Mouse (Mus musculus): ENCODE results near the gene Myo15b. TPM values are rescaled to one million over a fixed set of nuclear protein-coding genes. Genes with fewer than 3 reads are reported as not detected.
A peak's percentile ranks its signal among the peaks of the same experiment; 100 is the strongest.

Gene Myo15b
- polyA plus RNA-seq, 1 experiment from 2014 or later = 0.31 TPM

DNA sequence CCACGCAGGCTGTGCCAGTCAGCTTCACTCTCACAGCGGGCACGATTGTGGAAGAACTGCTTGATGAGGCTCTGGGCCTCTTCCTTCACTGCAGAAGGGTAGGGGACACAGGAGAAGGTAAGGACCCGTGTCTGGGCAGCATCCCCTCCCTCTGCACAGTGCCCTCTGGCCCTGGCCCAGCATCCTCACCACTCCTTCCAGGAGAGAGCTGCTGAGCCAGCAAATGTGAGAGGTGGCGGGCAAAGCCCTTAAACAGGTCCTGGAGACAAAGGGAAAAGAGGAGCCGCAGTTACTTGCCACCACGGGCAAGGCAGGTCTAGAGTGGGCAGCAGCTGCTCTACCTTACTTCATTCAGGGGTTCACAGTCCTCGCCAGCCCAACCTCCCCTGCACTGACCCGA, 34.9 kb downstream of the Myo15b start:
- Histone ChIP-seq H3K9ac (replicated peaks; ENCODE audit: low read length) (no peak overlapping the region), H3K27ac (replicated peaks; ENCODE audit: low read depth, low read length) (no peak overlapping the region), H3K4me2 (ENCODE audit: low read depth, low read length) (no peak overlapping the region), H3K27me3 (ENCODE audit: control insufficient read depth, insufficient read depth, low read length) (no peaks in the 10 kb centered on the region), H3K4me3 (ENCODE audit: low read depth, low read length) (no peak overlapping the region), H3K9me3 (replicated peaks; ENCODE audit: control insufficient read depth, low read length) (no peaks in the 10 kb centered on the region), H3K4me1 (ENCODE audit: control insufficient read depth, insufficient read depth, low read length) (no peaks in the 10 kb centered on the region), H3K36me3 (replicated peaks; ENCODE audit: control insufficient read depth, insufficient read depth, low read depth, low read length) (no peaks in the 10 kb centered on the region)
- no peak for DNase-seq (ENCODE audit: low spot score)
- ATAC-seq (replicated peaks; ENCODE audit: insufficient number of reproducible peaks, low FRiP score, low TSS enrichment, low read depth) = no peak
- 84% methylated on average over 9 of the region's 9 CpGs for WGBS

DNA sequence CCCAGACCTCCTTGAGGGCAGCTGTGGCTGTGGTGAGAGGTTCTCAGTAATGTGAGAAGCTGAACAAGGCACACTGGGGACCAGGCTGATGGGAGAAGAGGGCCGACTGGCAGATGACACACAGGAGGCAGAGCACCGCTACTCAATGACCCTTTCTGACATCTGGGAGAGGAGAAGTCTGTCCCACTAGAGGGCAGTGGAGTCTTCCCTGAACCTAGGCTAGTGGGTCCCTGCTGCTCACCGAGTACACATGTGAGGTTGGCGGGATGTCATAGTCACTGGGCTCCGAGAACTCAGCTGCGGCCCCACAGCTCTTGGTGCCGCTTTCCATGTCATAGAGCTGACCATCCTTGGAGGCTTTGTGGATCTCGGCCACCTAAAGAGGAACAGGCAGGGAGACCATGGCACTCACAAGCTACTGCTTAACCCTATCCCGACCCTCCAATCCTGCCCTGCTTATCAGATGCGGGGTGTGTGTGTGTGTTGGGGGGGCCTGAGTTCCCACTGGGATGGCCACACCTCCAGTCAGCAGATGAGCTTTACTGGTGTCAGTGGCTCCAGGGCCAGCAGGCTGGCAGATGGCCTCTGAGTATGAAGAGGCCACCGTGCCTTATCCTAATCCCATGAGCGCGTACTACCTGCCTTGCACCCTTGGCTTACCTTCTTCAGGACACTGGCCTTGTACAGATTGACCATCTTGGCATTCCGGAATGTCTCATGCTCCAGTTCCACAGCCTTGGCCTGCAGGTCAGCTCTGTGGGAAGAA, 36.7 kb downstream of the Myo15b start:
- no peak overlapping the region for H3K4me2 ChIP-seq (ENCODE audit: low read depth, low read length)
- H3K4me1 ChIP-seq (ENCODE audit: control insufficient read depth, insufficient read depth, low read length) = no peaks in the 10 kb centered on the region; the same call in 1 of the 2 replicates
- no peaks in the 10 kb centered on the region for H3K36me3 ChIP-seq (replicated peaks; ENCODE audit: control insufficient read depth, insufficient read depth, low read depth, low read length)
- no peak overlapping the region for H3K4me3 ChIP-seq (ENCODE audit: low read depth, low read length)
- DNase-seq (ENCODE audit: low spot score) (peak; percentile 38), ATAC-seq (replicated peaks; ENCODE audit: insufficient number of reproducible peaks, low FRiP score, low TSS enrichment, low read depth) (no peak)
- no peak overlapping the region for H3K27ac ChIP-seq (replicated peaks; ENCODE audit: low read depth, low read length)
- WGBS = 75% methylated on average over 14 of the region's 14 CpGs
- no peaks in the 10 kb centered on the region for H3K27me3 ChIP-seq (ENCODE audit: control insufficient read depth, insufficient read depth, low read length)
- H3K9me3 ChIP-seq (replicated peaks; ENCODE audit: control insufficient read depth, low read length) = no peaks in the 10 kb centered on the region
- no peak overlapping the region for H3K9ac ChIP-seq (replicated peaks; ENCODE audit: low read length)

DNA sequence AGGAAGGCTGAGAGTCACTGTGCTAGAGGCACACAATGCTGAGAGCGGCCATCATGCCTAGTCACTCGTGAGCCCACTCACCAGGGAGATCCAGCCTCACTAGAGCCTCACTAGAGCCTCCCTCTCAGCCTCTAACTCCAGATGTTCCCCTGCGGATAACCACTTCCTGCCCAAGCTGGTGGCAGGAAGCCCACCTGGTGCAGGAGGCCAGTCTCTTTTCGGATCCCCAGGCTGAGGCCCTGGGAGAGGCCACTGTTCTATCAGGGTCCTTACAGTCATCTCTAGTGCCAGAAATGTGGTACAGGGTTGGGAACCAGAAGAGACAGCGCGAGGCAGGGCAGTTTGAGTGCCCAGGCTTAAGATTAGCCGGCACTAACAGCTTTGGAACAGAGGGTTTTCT, 40.2 kb downstream of the Myo15b start:
- Histone ChIP-seq H3K4me1 (ENCODE audit: control insufficient read depth, insufficient read depth, low read length) (peaks cover 3% of the 10 kb centered on the region; the same call in 1 of the 2 replicates), H3K4me3 (ENCODE audit: low read depth, low read length) (no peak overlapping the region), H3K27me3 (ENCODE audit: control insufficient read depth, insufficient read depth, low read length) (no peaks in the 10 kb centered on the region), H3K4me2 (ENCODE audit: low read depth, low read length) (no peak overlapping the region), H3K9ac (replicated peaks; ENCODE audit: low read length) (no peak overlapping the region), H3K9me3 (replicated peaks; ENCODE audit: control insufficient read depth, low read length) (no peaks in the 10 kb centered on the region), H3K36me3 (replicated peaks; ENCODE audit: control insufficient read depth, insufficient read depth, low read depth, low read length) (no peaks in the 10 kb centered on the region), H3K27ac (replicated peaks; ENCODE audit: low read depth, low read length) (no peak overlapping the region)
- DNase-seq (ENCODE audit: low spot score) = no peak
- WGBS = 80% methylated on average over 7 of the region's 7 CpGs
- ATAC-seq (replicated peaks; ENCODE audit: insufficient number of reproducible peaks, low FRiP score, low TSS enrichment, low read depth) = no peak

DNA sequence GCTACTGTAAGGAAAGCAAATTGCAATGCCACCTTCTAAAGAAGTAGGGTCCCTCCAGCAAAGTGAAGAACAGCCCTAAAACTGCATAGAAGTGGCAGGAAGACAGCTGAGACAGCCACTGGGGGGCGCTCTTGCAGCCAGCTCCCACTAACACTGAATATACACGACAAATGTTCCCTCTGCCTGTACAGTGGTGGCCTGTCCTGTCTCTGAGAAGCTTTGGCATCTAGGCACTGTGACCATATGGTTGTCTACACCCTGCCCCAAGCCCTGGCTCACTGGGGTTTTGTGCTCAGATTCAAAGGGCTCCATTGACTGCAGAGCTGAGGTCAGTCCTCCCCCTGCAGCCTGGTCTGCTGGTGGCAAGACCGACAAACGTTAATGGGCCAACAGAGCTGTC, 40.7 kb downstream of the Myo15b start:
- Histone ChIP-seq H3K4me1 (ENCODE audit: control insufficient read depth, insufficient read depth, low read length) (peaks cover 3% of the 10 kb centered on the region; the same call in 1 of the 2 replicates), H3K9me3 (replicated peaks; ENCODE audit: control insufficient read depth, low read length) (no peaks in the 10 kb centered on the region), H3K4me2 (ENCODE audit: low read depth, low read length) (no peak overlapping the region), H3K36me3 (replicated peaks; ENCODE audit: control insufficient read depth, insufficient read depth, low read depth, low read length) (no peaks in the 10 kb centered on the region), H3K4me3 (ENCODE audit: low read depth, low read length) (no peak overlapping the region), H3K27ac (replicated peaks; ENCODE audit: low read depth, low read length) (no peak overlapping the region), H3K9ac (replicated peaks; ENCODE audit: low read length) (no peak overlapping the region), H3K27me3 (ENCODE audit: control insufficient read depth, insufficient read depth, low read length) (no peaks in the 10 kb centered on the region)
- ATAC-seq (replicated peaks; ENCODE audit: insufficient number of reproducible peaks, low FRiP score, low TSS enrichment, low read depth) (no peak), DNase-seq (ENCODE audit: low spot score) (peak; percentile 19)
- WGBS = 13% methylated on average over 4 of the region's 4 CpGs

DNA sequence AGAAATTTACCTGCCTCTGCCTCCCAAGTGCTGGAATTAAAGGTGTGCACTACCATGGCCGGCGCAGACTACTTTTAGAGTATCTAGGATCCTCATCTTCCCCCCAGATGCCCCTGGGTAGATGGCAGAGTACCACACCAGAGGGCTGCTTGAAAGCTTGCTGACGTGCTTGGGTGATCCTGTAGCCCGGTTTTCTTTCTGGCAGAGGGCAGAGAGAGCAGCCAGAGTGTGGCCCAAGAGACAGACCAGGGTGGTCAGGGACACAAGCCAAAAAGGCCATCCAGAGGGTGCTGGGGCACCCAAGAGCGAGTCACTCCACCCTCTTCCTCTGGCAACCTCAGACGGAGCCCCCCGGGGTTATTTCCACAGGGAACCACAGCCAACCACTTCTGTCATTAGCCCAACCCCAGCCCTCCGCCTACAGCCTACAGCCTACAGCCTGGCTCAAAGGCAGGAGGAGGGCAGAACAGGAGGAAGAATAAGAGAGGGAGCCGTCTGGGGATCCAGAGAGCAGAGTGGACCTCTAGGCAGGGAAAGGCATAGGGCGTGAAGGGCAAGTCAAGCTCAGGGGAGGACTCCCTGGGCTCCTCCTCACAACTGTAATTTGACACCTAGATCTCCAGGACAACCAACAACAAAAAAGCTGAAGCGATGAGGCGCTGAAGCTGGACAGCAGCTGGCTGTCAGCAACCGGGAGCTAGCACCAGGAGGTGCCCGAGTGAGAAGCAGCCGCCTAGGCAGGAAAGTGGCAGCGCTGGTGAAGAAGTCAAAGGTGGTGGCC, 41.5 kb downstream of the Myo15b start, which contains the start of gene Smim5:
TSS of gene Smim5 (plus strand) at position 481 of the 781 bp plus-strand sequence.
- H3K36me3 ChIP-seq (replicated peaks; ENCODE audit: control insufficient read depth, insufficient read depth, low read depth, low read length) = no peaks in the 10 kb centered on the region
- peak; percentile 42 for ATAC-seq (replicated peaks; ENCODE audit: insufficient number of reproducible peaks, low FRiP score, low TSS enrichment, low read depth)
- 30% methylated on average over 16 of the region's 16 CpGs for WGBS
- DNase-seq (ENCODE audit: low spot score) = peak; percentile 84
- H3K4me1 ChIP-seq (ENCODE audit: control insufficient read depth, insufficient read depth, low read length) = peaks cover 3% of the 10 kb centered on the region; the same call in 1 of the 2 replicates
- no peak within 1 kb of the TSS; the same call in 1 of the 2 replicates for H3K9ac ChIP-seq (replicated peaks; ENCODE audit: low read length)
- H3K4me2 ChIP-seq (ENCODE audit: low read depth, low read length) = no peak within 1 kb of the TSS
- H3K27me3 ChIP-seq (ENCODE audit: control insufficient read depth, insufficient read depth, low read length) = no peaks in the 10 kb centered on the region
- no peaks in the 10 kb centered on the region for H3K9me3 ChIP-seq (replicated peaks; ENCODE audit: control insufficient read depth, low read length)
- H3K27ac ChIP-seq (replicated peaks; ENCODE audit: low read depth, low read length) = no peak within 1 kb of the TSS
- no peak within 1 kb of the TSS for H3K4me3 ChIP-seq (ENCODE audit: low read depth, low read length)

DNA sequence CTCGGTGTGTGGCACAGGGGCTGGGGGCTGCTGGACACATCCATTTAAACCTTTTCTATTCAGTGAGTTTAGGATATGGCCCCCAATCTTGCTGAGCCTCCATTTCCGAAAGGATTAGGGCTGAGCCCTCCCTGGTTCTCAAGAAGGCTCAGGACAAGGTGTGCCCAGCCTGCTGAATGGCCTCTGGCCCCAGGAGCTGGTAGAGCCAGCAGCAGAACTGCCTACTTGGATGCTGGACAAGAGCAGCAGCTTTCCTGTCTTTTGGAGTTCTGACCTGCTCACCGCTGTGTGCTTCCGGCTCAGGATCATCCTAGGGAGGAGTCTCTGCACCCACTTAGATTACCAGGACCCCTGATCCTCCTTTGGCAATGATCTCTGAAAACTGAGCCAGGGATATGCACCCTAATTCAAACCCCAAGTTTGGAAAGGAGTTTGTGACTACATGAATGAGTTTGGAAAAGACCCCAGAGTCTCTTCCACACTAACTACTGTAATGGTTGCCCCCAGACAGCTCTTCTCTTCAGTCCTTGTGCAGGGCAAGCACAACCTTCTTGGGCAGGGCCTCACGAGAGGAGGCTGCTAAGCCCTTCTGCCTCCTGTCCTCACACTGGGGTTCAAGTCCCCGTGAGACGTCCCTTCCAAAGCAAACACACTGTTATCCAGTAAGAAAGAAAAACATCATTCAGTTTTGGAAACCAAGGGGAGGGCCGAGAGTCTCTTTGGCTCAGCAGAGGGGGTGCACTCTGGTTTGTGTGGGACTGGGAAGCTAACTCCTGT, 42.5 kb downstream of the Myo15b start:
- no peaks in the 10 kb centered on the region for H3K9me3 ChIP-seq (replicated peaks; ENCODE audit: control insufficient read depth, low read length)
- H3K4me2 ChIP-seq (ENCODE audit: low read depth, low read length) = no peak overlapping the region
- no peaks in the 10 kb centered on the region for H3K36me3 ChIP-seq (replicated peaks; ENCODE audit: control insufficient read depth, insufficient read depth, low read depth, low read length)
- no peak overlapping the region; the same call in 1 of the 2 replicates for H3K9ac ChIP-seq (replicated peaks; ENCODE audit: low read length)
- H3K4me1 ChIP-seq (ENCODE audit: control insufficient read depth, insufficient read depth, low read length) = peaks cover 3% of the 10 kb centered on the region; the same call in 1 of the 2 replicates
- H3K27me3 ChIP-seq (ENCODE audit: control insufficient read depth, insufficient read depth, low read length) = no peaks in the 10 kb centered on the region
- WGBS = 69% methylated on average over 8 of the region's 8 CpGs
- no peak for DNase-seq (ENCODE audit: low spot score)
- no peak overlapping the region for H3K27ac ChIP-seq (replicated peaks; ENCODE audit: low read depth, low read length)
- ATAC-seq (replicated peaks; ENCODE audit: insufficient number of reproducible peaks, low FRiP score, low TSS enrichment, low read depth) = no peak
- no peak overlapping the region for H3K4me3 ChIP-seq (ENCODE audit: low read depth, low read length)

DNA sequence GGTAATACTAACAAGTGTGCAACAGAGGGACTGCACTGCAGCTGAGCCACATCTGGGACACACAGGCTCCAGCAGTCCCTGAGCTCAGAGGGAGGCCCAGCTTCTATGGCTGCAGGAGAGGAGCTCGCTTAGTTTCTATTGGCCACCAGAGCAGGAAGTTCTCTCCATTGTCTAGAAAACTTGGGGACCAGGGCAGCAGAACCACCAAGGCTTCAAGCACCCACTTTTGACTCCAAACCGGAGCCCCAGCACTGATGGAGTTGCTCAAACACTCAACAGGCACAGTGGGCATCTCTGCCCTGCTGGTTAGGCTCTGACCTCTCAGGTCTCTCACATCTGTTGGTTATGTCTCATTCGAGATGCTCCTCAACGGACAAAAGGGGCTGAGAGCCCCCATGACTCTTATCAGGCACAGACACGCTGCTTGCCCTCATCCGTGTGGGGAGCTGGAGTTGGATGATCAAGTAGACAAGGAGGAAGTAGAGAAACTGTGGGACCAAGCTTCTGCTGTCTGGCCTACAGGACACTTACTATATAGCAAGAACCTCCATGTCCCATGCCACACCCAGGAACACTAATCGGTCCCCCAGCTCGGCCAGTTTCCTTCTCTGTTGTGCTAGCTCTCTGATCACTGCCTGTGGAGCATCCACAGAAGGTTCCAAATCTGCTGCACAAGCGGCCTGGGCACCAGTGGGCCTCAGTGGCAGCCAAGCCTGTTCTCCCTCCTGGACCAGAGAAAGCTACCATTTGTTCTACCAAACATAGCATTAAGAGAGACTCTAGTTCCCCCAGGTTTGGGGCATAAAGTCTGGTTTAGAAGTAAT, 43.3 kb downstream of the Myo15b start:
- no peak overlapping the region for H3K4me3 ChIP-seq (ENCODE audit: low read depth, low read length)
- WGBS = 90% methylated on average over 9 of the region's 9 CpGs

More for the DNA sequence above, 43.3 kb downstream of the Myo15b start:
- ATAC-seq (replicated peaks; ENCODE audit: insufficient number of reproducible peaks, low FRiP score, low TSS enrichment, low read depth) (no peak), DNase-seq (ENCODE audit: low spot score) (no peak)
- Histone ChIP-seq H3K4me1 (ENCODE audit: control insufficient read depth, insufficient read depth, low read length) (peaks cover 3% of the 10 kb centered on the region; the same call in 1 of the 2 replicates), H3K9ac (replicated peaks; ENCODE audit: low read length) (no peak overlapping the region), H3K9me3 (replicated peaks; ENCODE audit: control insufficient read depth, low read length) (no peaks in the 10 kb centered on the region), H3K36me3 (replicated peaks; ENCODE audit: control insufficient read depth, insufficient read depth, low read depth, low read length) (no peaks in the 10 kb centered on the region), H3K4me2 (ENCODE audit: low read depth, low read length) (no peak overlapping the region), H3K27me3 (ENCODE audit: control insufficient read depth, insufficient read depth, low read length) (no peaks in the 10 kb centered on the region), H3K27ac (replicated peaks; ENCODE audit: low read depth, low read length) (0 out of 2 replicates have a peak overlapping the region, but pooled peaks have one; percentile 7)
